Mouse (Mus musculus) embryo, embryonic 9.5 days (tissue): ENCODE measurements at regions not wholly inside any gene's neighbourhood (a gene's known extent, or its start where the extent isn't known, plus 50 kb on each side); places are given as distances from the start of the nearest gene placed in this dataset.
A peak's percentile ranks its signal among the peaks of the same experiment; 100 is the strongest.

ENCODE experiments used
- DNase-seq: peaks from one replicate; pipeline ENCODE4 v3.0.0-alpha.2; 2017; ENCODE audit errors: extremely low spot score

GRCm38 (mm10) chr4:80442711-80443110, 391.2 kb upstream of the Tyrp1 start:
- DNase-seq, result no peak

GRCm38 (mm10) chr4:80463615-80464014, 370.3 kb upstream of the Tyrp1 start:
- no peak for DNase-seq

DNA sequence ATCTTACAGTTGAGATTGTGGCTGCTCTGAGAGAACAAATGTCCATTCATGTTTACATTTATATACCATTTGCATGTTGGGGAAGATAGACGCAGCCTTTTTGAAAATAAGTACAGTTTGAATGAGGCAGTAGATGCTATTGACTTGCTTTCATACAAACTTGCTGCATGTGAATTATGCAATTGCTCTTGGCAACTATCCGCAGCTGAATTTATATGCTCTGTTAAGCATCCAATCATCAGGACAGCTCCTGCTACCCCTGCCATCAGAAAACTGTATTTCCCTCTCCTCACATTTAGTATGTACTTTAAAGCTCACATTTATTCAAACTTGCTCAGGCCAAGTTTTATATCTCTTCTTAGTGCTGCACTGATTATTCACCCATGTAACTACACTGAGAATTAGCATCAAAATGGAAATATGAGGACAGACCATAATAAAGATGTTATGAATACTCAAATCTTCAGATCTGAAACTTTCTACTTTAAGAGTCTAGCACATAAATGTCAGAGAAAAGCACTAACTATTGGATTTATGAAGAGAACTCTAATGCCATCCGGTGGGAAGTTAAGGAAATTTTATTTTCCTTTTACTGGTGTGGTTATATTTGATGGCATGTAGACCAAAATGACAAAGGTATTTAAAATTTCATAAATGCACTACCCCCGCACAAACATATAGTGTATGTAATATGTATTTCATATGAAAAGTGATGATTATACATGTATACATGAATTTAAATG, 358.0 kb upstream of the Tyrp1 start:
- no peak for DNase-seq

DNA sequence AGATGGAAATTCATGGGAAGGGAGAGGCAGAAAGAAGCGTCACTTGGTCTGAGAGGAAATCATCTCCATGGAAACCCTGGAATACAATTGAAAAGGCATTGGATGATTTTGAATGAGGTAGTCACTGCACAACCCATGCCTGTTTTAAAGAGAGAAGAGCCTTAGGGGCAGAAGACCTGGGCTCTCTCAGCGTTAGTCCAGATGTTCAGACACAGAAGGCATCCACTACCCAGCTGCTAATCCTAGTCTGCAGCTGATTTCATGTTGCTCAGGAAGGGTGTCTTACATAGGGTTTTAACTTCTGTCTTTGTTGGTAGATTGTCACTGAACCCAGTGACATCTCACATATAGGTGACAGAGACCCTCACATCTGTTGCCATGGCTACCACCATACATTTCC, 318.8 kb upstream of the Tyrp1 start:
- no peak for DNase-seq

GRCm38 (mm10) chr4:80517476-80518285, 316.2 kb upstream of the Tyrp1 start:
- peak; percentile 53 for DNase-seq

GRCm38 (mm10) chr4:80518589-80518988, 315.3 kb upstream of the Tyrp1 start:
- DNase-seq, result no peak

DNA sequence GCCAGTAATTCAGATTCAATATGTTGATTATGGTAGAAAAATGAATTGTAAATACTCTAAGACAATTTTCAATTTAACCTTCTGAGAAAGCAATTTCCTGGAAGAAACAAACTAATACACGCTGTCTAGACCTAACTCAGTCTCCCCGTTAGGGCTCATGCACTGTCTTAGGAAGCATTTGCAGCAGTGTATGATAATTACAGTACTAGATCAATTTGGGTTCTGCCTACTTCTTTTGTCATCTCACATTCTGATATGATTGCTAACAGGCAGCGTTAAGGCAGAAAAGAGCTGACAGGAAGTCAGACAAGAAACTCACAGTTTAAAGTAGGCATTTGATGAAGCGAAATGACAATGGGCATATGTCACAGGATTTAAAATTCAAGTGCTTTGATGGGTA, 294.1 kb upstream of the Tyrp1 start:
- no peak for DNase-seq

DNA sequence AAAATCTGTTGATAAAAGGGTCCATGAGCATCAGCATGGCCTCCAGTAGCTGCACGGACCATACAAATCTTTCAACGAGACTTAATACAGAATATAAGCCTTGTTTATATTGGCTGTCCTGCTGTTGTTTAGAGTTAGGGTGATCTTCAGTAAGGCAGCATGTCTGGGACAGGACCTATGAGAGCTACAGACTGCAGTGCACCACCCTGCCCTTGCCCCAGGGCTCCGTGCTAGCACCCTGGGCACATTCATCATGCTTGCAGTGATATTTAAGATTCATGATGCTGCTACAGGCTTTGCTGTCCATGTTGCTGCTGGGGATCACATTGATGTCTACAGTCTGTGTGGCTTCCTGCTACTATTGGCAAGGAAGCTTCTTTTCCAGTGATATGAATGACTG, 288.8 kb upstream of the Tyrp1 start:
- DNase-seq, result no peak

GRCm38 (mm10) chr4:80589438-80589837, 244.5 kb upstream of the Tyrp1 start:
- no peak for DNase-seq

GRCm38 (mm10) chr4:80628271-80628670, 205.7 kb upstream of the Tyrp1 start:
- no peak for DNase-seq

GRCm38 (mm10) chr4:80629251-80629650, 204.7 kb upstream of the Tyrp1 start:
- no peak for DNase-seq

GRCm38 (mm10) chr4:80630260-80630659, 203.7 kb upstream of the Tyrp1 start:
- DNase-seq, result no peak

GRCm38 (mm10) chr4:80631041-80631440, 202.9 kb upstream of the Tyrp1 start:
- DNase-seq, result no peak

GRCm38 (mm10) chr4:80631441-80631840, 202.5 kb upstream of the Tyrp1 start:
- no peak for DNase-seq

- no peak for DNase-seq
Measured at GRCm38 (mm10) chr4:80638381-80638780, 195.5 kb upstream of the Tyrp1 start.
